Mouse (Mus musculus) MEL (cell line): ENCODE results near the gene Elovl7. TPM values are rescaled to one million over a fixed set of nuclear protein-coding genes. Genes with fewer than 3 reads are reported as not detected.

Experiments
- CHD2 ChIP-seq: IDR thresholded peaks from 2 replicates; pipeline ENCODE4 v1.6.1; 2011; ENCODE audit warnings: low read length, improper control_type of control experiment
- CTCF ChIP-seq, 3 experiments: IDR thresholded peaks in 2 of 3; conservative IDR thresholded peaks in 1 of 3; 2 replicates each; pipeline ENCODE4 v1.5.1; 2011 to 2012; ENCODE audit warnings: low read length in 3 of 3, low read depth in 2 of 3, mild to moderate bottlenecking in 2 of 3, improper control_type of control experiment in 1 of 3, inconsistent platforms in 1 of 3, mixed read lengths in 1 of 3, moderate library complexity in 1 of 3; ENCODE audit not compliant: control insufficient read depth in 1 of 3, insufficient read depth in 1 of 3, poor library complexity in 1 of 3, severe bottlenecking in 1 of 3
- E2F4 ChIP-seq: IDR thresholded peaks from 2 replicates; pipeline ENCODE4 v1.6.1; 2011; ENCODE audit warnings: low read depth, low read length, improper control_type of control experiment, borderline replicate concordance
- EP300 ChIP-seq, 2 experiments: IDR thresholded peaks; 2 replicates each; pipeline ENCODE4 v1.6.1; 2011; ENCODE audit warnings: improper control_type of control experiment in 2 of 2, low read length in 2 of 2, low read depth in 1 of 2, mild to moderate bottlenecking in 1 of 2
- GABPA ChIP-seq: IDR thresholded peaks from 2 replicates; pipeline ENCODE4 v1.6.1; 2012; ENCODE audit warnings: low read depth, mild to moderate bottlenecking, inconsistent platforms, low read length, improper control_type of control experiment, moderate library complexity
- GATA1 ChIP-seq: IDR thresholded peaks from 2 replicates; pipeline ENCODE4 v1.6.1; 2011; ENCODE audit warnings: low read depth, low read length, improper control_type of control experiment
- HCFC1 ChIP-seq: IDR thresholded peaks from 2 replicates; pipeline ENCODE4 v1.6.1; 2012; ENCODE audit warnings: low read depth, mild to moderate bottlenecking, inconsistent platforms, low read length, improper control_type of control experiment, moderate library complexity
- JUND ChIP-seq: IDR thresholded peaks from 2 replicates; pipeline ENCODE4 v1.6.1; 2011; ENCODE audit warnings: low read depth, mild to moderate bottlenecking, improper control_type of control experiment, low read length
- KAT2A ChIP-seq: conservative IDR thresholded peaks from 2 replicates; pipeline ENCODE4 v1.6.1; 2012; ENCODE audit warnings: low read depth, low read length, improper control_type of control experiment, inconsistent platforms
- MAX ChIP-seq: IDR thresholded peaks from 2 replicates; pipeline ENCODE4 v1.6.1; 2011; ENCODE audit warnings: low read length, improper control_type of control experiment
- MEF2A ChIP-seq: IDR thresholded peaks from 2 replicates; pipeline ENCODE4 v1.6.1; 2014; ENCODE audit warnings: low read depth, mild to moderate bottlenecking, inconsistent platforms, low read length, improper control_type of control experiment; ENCODE audit not compliant: poor library complexity, insufficient replicate concordance, severe bottlenecking; ENCODE audit errors: extremely low read depth
- MXI1 ChIP-seq: IDR thresholded peaks from 2 replicates; pipeline ENCODE4 v1.6.1; 2011; ENCODE audit warnings: mild to moderate bottlenecking, low read depth, low read length, improper control_type of control experiment
- MYC ChIP-seq: IDR thresholded peaks from 2 replicates; pipeline ENCODE4 v1.6.1; 2011; ENCODE audit warnings: low read depth, mild to moderate bottlenecking, low read length, improper control_type of control experiment, moderate library complexity
- NRF1 ChIP-seq: IDR thresholded peaks from 2 replicates; pipeline ENCODE4 v1.6.1; 2014; ENCODE audit warnings: low read depth, mild to moderate bottlenecking, inconsistent platforms, low read length, improper control_type of control experiment, moderate library complexity; ENCODE audit not compliant: poor library complexity, insufficient read depth, severe bottlenecking
- POLR2A ChIP-seq, 2 experiments: IDR thresholded peaks; 2 replicates each; pipeline ENCODE4 v1.6.1; 2011 to 2012; ENCODE audit warnings: low read length in 2 of 2, mild to moderate bottlenecking in 2 of 2, control low read depth in 1 of 2, improper control_type of control experiment in 1 of 2, low read depth in 1 of 2, moderate library complexity in 1 of 2; ENCODE audit not compliant: control insufficient read depth in 1 of 2, insufficient read depth in 1 of 2, poor library complexity in 1 of 2
- POLR2AphosphoS2 ChIP-seq: IDR thresholded peaks from 2 replicates; pipeline ENCODE4 v1.6.1; 2011; ENCODE audit warnings: low read length, improper control_type of control experiment
- POLR2AphosphoS5 ChIP-seq: IDR thresholded peaks from 2 replicates; pipeline ENCODE4 v1.6.1; 2012; ENCODE audit warnings: low read depth, borderline replicate concordance, mild to moderate bottlenecking, inconsistent platforms, low read length, moderate library complexity, mixed read lengths
- RCOR1 ChIP-seq: IDR thresholded peaks from 2 replicates; pipeline ENCODE4 v1.6.1; 2012; ENCODE audit warnings: low read depth, mild to moderate bottlenecking, inconsistent platforms, low read length, improper control_type of control experiment
- SMC3 ChIP-seq: IDR thresholded peaks from 2 replicates; pipeline ENCODE4 v1.6.1; 2011; ENCODE audit warnings: low read depth, low read length, improper control_type of control experiment
- USF1 ChIP-seq: IDR thresholded peaks from 2 replicates; pipeline ENCODE4 v1.6.1; 2014; ENCODE audit warnings: low read depth, mild to moderate bottlenecking, inconsistent platforms, low read length, improper control_type of control experiment, moderate library complexity
- ZMIZ1 ChIP-seq: IDR thresholded peaks from 2 replicates; pipeline ENCODE4 v1.6.1; 2012; ENCODE audit warnings: low read depth, mild to moderate bottlenecking, inconsistent platforms, low read length, improper control_type of control experiment, moderate library complexity
- ZNF384 ChIP-seq: IDR thresholded peaks from 2 replicates; pipeline ENCODE4 v1.6.1; 2012; ENCODE audit warnings: low read depth, mild to moderate bottlenecking, inconsistent platforms, low read length, improper control_type of control experiment
- polyA plus RNA-seq, 2 experiments: library from polyadenylated mRNA; stranded (reverse) in 1 of 2; unstranded in 1 of 2; fragments of >175 nt in 1 of 2; fragments of >200 nt in 1 of 2; gene quantifications; 2 replicates each; pipeline versions ENCODE4 v1.2.1 to v1.2.4; 2012; ENCODE audit warnings: low replicate concordance in 2 of 2, low read depth in 1 of 2; ENCODE audit not compliant: insufficient read length in 2 of 2, insufficient read depth in 1 of 2, missing spikeins in 1 of 2
- total RNA-seq: library from RNA; depleted of rRNA; stranded (reverse); fragments of 300-350 nt; gene quantifications from 2 replicates; pipeline ENCODE4 v1.2.3, GENCODE M21; 2012; rRNA removed

Elovl7 gene
- total and polyA plus RNA-seq, 3 experiments = not detected

- no peak for TF ChIP-seq NRF1
- TF ChIP-seq E2F4 = no peak
- TF ChIP-seq ZNF384 = peak; percentile 46; the same call in 1 of the 2 replicates
- no peak for TF ChIP-seq MXI1
- no peak for TF ChIP-seq POLR2AphosphoS5
- TF ChIP-seq JUND = no peak
- peak; percentile 73 for TF ChIP-seq SMC3
- no peak for TF ChIP-seq ZMIZ1
- TF ChIP-seq MEF2A = no peak
- no peak for TF ChIP-seq POLR2A (IDR thresholded peaks at IDR 0.05; ENCODE audit: control insufficient read depth in 1 of 2, insufficient read depth in 1 of 2, low read depth in 1 of 2, low read length in 2 of 2, poor library complexity in 1 of 2)
- TF ChIP-seq MAX = no peak
- no peak for TF ChIP-seq GABPA
- no peak for TF ChIP-seq KAT2A
- no peak for TF ChIP-seq GATA1
- no peak for TF ChIP-seq MYC
- peak; percentile 1 to 72 (median 36); a peak in 4 of 6 replicates for TF ChIP-seq CTCF (IDR thresholded peaks at IDR 0.05 in 2 of 3, conservative IDR thresholded peaks at IDR 0.05 in 1 of 3; ENCODE audit: control insufficient read depth in 1 of 3, insufficient read depth in 1 of 3, low read depth in 2 of 3, low read length in 3 of 3, poor library complexity in 1 of 3, severe bottlenecking in 1 of 3)
- TF ChIP-seq EP300 (IDR thresholded peaks at IDR 0.05; ENCODE audit: low read depth in 1 of 2, low read length in 2 of 2) = no peak
- no peak for TF ChIP-seq HCFC1
- TF ChIP-seq RCOR1 = no peak
- TF ChIP-seq CHD2 = no peak
- no peak for TF ChIP-seq POLR2AphosphoS2
- TF ChIP-seq USF1 = no peak
- TF ChIP-seq, all 39 proteins: peak for 5
Observed at GRCm38 (mm10) chr13:108329693-108330092, 115.5 kb downstream of the Elovl7 start (continued).

Other genes starting within 250 kb of the Elovl7 start
- 69.6 and 73.4 TPM in 2 replicates for gene Smim15, start 170.0 kb upstream of the Elovl7 start, total RNA-seq
- gene Smim15, start 170.0 kb upstream of the Elovl7 start, polyA plus RNA-seq = 100 to 1,000 TPM in 1 of 2 experiments, not detected in 1; 122 TPM
- 43.7 and 50.9 TPM in 2 replicates for gene Ndufaf2, start 55.8 kb upstream of the Elovl7 start, total RNA-seq
- 10 to 100 TPM in 1 of 2 experiments, not detected in 1; 76.0 TPM for gene Ndufaf2, start 55.8 kb upstream of the Elovl7 start, polyA plus RNA-seq
- 20.3 and 22.2 TPM in 2 replicates for gene Ercc8, start 55.7 kb upstream of the Elovl7 start, total RNA-seq
- 10 to 100 TPM in 1 of 2 experiments, not detected in 1; 15.9 TPM for gene Ercc8, start 55.7 kb upstream of the Elovl7 start, polyA plus RNA-seq
- gene Depdc1b, start 101.9 kb downstream of the Elovl7 start, total RNA-seq = 25.3 and 28.6 TPM in 2 replicates
- gene Depdc1b, start 101.9 kb downstream of the Elovl7 start, polyA plus RNA-seq = 10 to 100 TPM in 1 of 2 experiments, not detected in 1; 21.2 TPM
- gene Pde4d, start 235.5 kb downstream of the Elovl7 start, total RNA-seq = 18.5 and 24.4 TPM in 2 replicates
- 10 to 100 TPM in 1 of 2 experiments, not detected in 1; 18.8 TPM for gene Pde4d, start 235.5 kb downstream of the Elovl7 start, polyA plus RNA-seq